Mouse (Mus musculus): ENCODE results near the gene Irf2bp1. TPM values are rescaled to one million over a fixed set of nuclear protein-coding genes. Genes with fewer than 3 reads are reported as not detected.
A peak's percentile ranks its signal among the peaks of the same experiment; 100 is the strongest.

The Irf2bp1 gene
- polyA plus RNA-seq, 1 experiment: 39.4 TPM

- Histone ChIP-seq H3K79me2 (ENCODE audit: control insufficient read depth, insufficient read depth) (peaks cover 26% of the 10 kb centered on the region), H3K79me3 (ENCODE audit: low read depth) (peaks cover 16% of the 10 kb centered on the region), H3K27me3 (ENCODE audit: control insufficient read depth, insufficient read depth, insufficient read length) (no peaks in the 10 kb centered on the region), H3K36me3 (ENCODE audit: control insufficient read depth, insufficient read depth) (peaks cover 1% of the 10 kb centered on the region), H3ac (ENCODE audit: control insufficient read depth, insufficient read length, low read depth) (no peak overlapping the region), H3K4me3 (ENCODE audit: insufficient read depth, poor library complexity, severe bottlenecking) (no peak overlapping the region)
- TF ChIP-seq MYOG (IDR thresholded peaks at IDR 0.05; ENCODE audit: control insufficient read depth, extremely low read depth, insufficient read length): no peak
- no peak for TF ChIP-seq MAX (IDR thresholded peaks at IDR 0.05)
- no peak for TF ChIP-seq USF1 (IDR thresholded peaks at IDR 0.05; ENCODE audit: low read depth)
These were observed 2.1 kb upstream of the Irf2bp1 start for GRCm38 (mm10) chr7:19001807-19002085.

GRCm38 (mm10) chr7:19002115-19002514 is 1.7 kb upstream of the Irf2bp1 start:
- TF ChIP-seq FOSL1 (IDR thresholded peaks at IDR 0.05; ENCODE audit: insufficient read depth, low read length, poor library complexity, severe bottlenecking): no peak
- no peak for TF ChIP-seq MYOG (IDR thresholded peaks at IDR 0.05; ENCODE audit: control insufficient read depth, extremely low read depth, insufficient read length)
- TF ChIP-seq MAX (IDR thresholded peaks at IDR 0.05): no peak
- no peak for TF ChIP-seq CTCF (IDR thresholded peaks at IDR 0.05; ENCODE audit: control insufficient read depth, insufficient read depth, insufficient read length)
- no peak for TF ChIP-seq USF1 (IDR thresholded peaks at IDR 0.05; ENCODE audit: low read depth)
- TF ChIP-seq CEBPB (IDR thresholded peaks at IDR 0.05; ENCODE audit: low read depth): no peak
- TF ChIP-seq MYOD1 (IDR thresholded peaks at IDR 0.05; ENCODE audit: control insufficient read depth, insufficient read length, low read depth): no peak
- Histone ChIP-seq H3K36me3 (ENCODE audit: control insufficient read depth, insufficient read depth) (peaks cover 4% of the 10 kb centered on the region), H3ac (ENCODE audit: control insufficient read depth, insufficient read length, low read depth) (no peak overlapping the region), H3K4me3 (ENCODE audit: insufficient read depth, poor library complexity, severe bottlenecking) (no peak overlapping the region), H3K27me3 (ENCODE audit: control insufficient read depth, insufficient read depth, insufficient read length) (no peaks in the 10 kb centered on the region), H3K79me2 (ENCODE audit: control insufficient read depth, insufficient read depth) (peaks cover 29% of the 10 kb centered on the region), H3K79me3 (ENCODE audit: low read depth) (peaks cover 18% of the 10 kb centered on the region)

- Histone ChIP-seq H3K27me3 (ENCODE audit: control insufficient read depth, insufficient read depth, insufficient read length) (no peaks in the 10 kb centered on the region), H3ac (ENCODE audit: control insufficient read depth, insufficient read length, low read depth) (peak overlapping the region; percentile 48), H3K36me3 (ENCODE audit: control insufficient read depth, insufficient read depth) (peaks cover 4% of the 10 kb centered on the region), H3K79me3 (ENCODE audit: low read depth) (peaks cover 18% of the 10 kb centered on the region), H3K79me2 (ENCODE audit: control insufficient read depth, insufficient read depth) (peaks cover 33% of the 10 kb centered on the region), H3K4me3 (ENCODE audit: insufficient read depth, poor library complexity, severe bottlenecking) (no peak overlapping the region)
- TF ChIP-seq FOSL1 (IDR thresholded peaks at IDR 0.05; ENCODE audit: insufficient read depth, low read length, poor library complexity, severe bottlenecking): no peak
- TF ChIP-seq MYOG (IDR thresholded peaks at IDR 0.05; ENCODE audit: control insufficient read depth, extremely low read depth, insufficient read length): no peak
- no peak for TF ChIP-seq MAX (IDR thresholded peaks at IDR 0.05)
- TF ChIP-seq CTCF (IDR thresholded peaks at IDR 0.05; ENCODE audit: control insufficient read depth, insufficient read depth, insufficient read length): no peak
- no peak for TF ChIP-seq CEBPB (IDR thresholded peaks at IDR 0.05; ENCODE audit: low read depth)
These were observed 871 bp upstream of the Irf2bp1 start for GRCm38 (mm10) chr7:19002848-19003498.

GRCm38 (mm10) chr7:19004631-19005079 is 811 bp downstream of the Irf2bp1 start:
- Histone ChIP-seq H3K79me2 (ENCODE audit: control insufficient read depth, insufficient read depth) (peaks cover 33% of the 10 kb centered on the region), H3K27me3 (ENCODE audit: control insufficient read depth, insufficient read depth, insufficient read length) (no peaks in the 10 kb centered on the region), H3ac (ENCODE audit: control insufficient read depth, insufficient read length, low read depth) (peak overlapping the region; percentile 97), H3K36me3 (ENCODE audit: control insufficient read depth, insufficient read depth) (peaks cover 4% of the 10 kb centered on the region), H3K4me3 (ENCODE audit: insufficient read depth, poor library complexity, severe bottlenecking) (peak overlapping the region; percentile 45), H3K79me3 (ENCODE audit: low read depth) (peaks cover 18% of the 10 kb centered on the region)
- TF ChIP-seq USF1 (IDR thresholded peaks at IDR 0.05; ENCODE audit: low read depth) (no peak), CEBPB (IDR thresholded peaks at IDR 0.05; ENCODE audit: low read depth) (no peak), MAX (IDR thresholded peaks at IDR 0.05) (no peak), MYOD1 (IDR thresholded peaks at IDR 0.05; ENCODE audit: control insufficient read depth, insufficient read length, low read depth) (no peak), CTCF (IDR thresholded peaks at IDR 0.05; ENCODE audit: control insufficient read depth, insufficient read depth, insufficient read length) (no peak), FOSL1 (IDR thresholded peaks at IDR 0.05; ENCODE audit: insufficient read depth, low read length, poor library complexity, severe bottlenecking) (no peak), MYOG (IDR thresholded peaks at IDR 0.05; ENCODE audit: control insufficient read depth, extremely low read depth, insufficient read length) (no peak)

- Histone ChIP-seq H3K79me2 (ENCODE audit: control insufficient read depth, insufficient read depth) (peaks cover 33% of the 10 kb centered on the region), H3K36me3 (ENCODE audit: control insufficient read depth, insufficient read depth) (peaks cover 4% of the 10 kb centered on the region), H3K79me3 (ENCODE audit: low read depth) (peaks cover 18% of the 10 kb centered on the region), H3ac (ENCODE audit: control insufficient read depth, insufficient read length, low read depth) (peak overlapping the region; percentile 97), H3K4me3 (ENCODE audit: insufficient read depth, poor library complexity, severe bottlenecking) (no peak overlapping the region), H3K27me3 (ENCODE audit: control insufficient read depth, insufficient read depth, insufficient read length) (no peaks in the 10 kb centered on the region)
- TF ChIP-seq USF1 (IDR thresholded peaks at IDR 0.05; ENCODE audit: low read depth): no peak
- no peak for TF ChIP-seq MYOD1 (IDR thresholded peaks at IDR 0.05; ENCODE audit: control insufficient read depth, insufficient read length, low read depth)
- TF ChIP-seq FOSL1 (IDR thresholded peaks at IDR 0.05; ENCODE audit: insufficient read depth, low read length, poor library complexity, severe bottlenecking): no peak
- no peak for TF ChIP-seq MYOG (IDR thresholded peaks at IDR 0.05; ENCODE audit: control insufficient read depth, extremely low read depth, insufficient read length)
- no peak for TF ChIP-seq MAX (IDR thresholded peaks at IDR 0.05)
- no peak for TF ChIP-seq CTCF (IDR thresholded peaks at IDR 0.05; ENCODE audit: control insufficient read depth, insufficient read depth, insufficient read length)
- TF ChIP-seq CEBPB (IDR thresholded peaks at IDR 0.05; ENCODE audit: low read depth): no peak
These were observed 1.7 kb downstream of the Irf2bp1 start for GRCm38 (mm10) chr7:19005417-19006121.
